Mouse (Mus musculus) CH12.LX (cell line): ENCODE results near the gene Mum1. TPM values are rescaled to one million over a fixed set of nuclear protein-coding genes. Genes with fewer than 3 reads are reported as not detected.

Source experiments
- DNase-seq: peaks from one replicate; pipeline ENCODE4 v3.0.0-alpha.2; 2013; ENCODE audit errors: extremely low read depth
- H3K27ac ChIP-seq: 2 replicates; pipeline ENCODE4 v1.5.1; 2012; ENCODE audit warnings: low read depth, mild to moderate bottlenecking, control low read depth, moderate library complexity; ENCODE audit not compliant: insufficient read depth
- H3K27me3 ChIP-seq: replicated peaks from 2 replicates; pipeline ENCODE3; 2012; ENCODE audit warnings: inconsistent platforms
- H3K36me3 ChIP-seq, 2 experiments: replicated peaks in 1 of 2; 2 replicates each; pipeline versions ENCODE3 to v1.6.1; 2012; ENCODE audit warnings: inconsistent platforms in 1 of 2, low read length in 1 of 2, mild to moderate bottlenecking in 1 of 2, mixed read lengths in 1 of 2, moderate library complexity in 1 of 2; ENCODE audit not compliant: control insufficient read depth in 1 of 2, insufficient read depth in 1 of 2
- H3K4me1 ChIP-seq, 2 experiments: 2 replicates each; pipeline ENCODE4 v1.6.1; 2012; ENCODE audit warnings: inconsistent platforms in 1 of 2, moderate library complexity in 1 of 2; ENCODE audit not compliant: insufficient read depth in 2 of 2, control insufficient read depth in 1 of 2
- H3K4me2 ChIP-seq: 2 replicates; pipeline ENCODE4 v1.6.1; 2012; ENCODE audit warnings: low read depth, mild to moderate bottlenecking, control low read depth; ENCODE audit not compliant: poor library complexity, insufficient read depth, severe bottlenecking
- H3K4me3 ChIP-seq, 3 experiments: fragments of 150-350 bp in 1 of 3; sonication (generic) in 1 of 3; replicated peaks in 1 of 3; 2 replicates each; pipeline versions ENCODE3 to v1.5.1; 2011 to 2012; ENCODE audit warnings: low read depth in 2 of 3, low read length in 2 of 3, mild to moderate bottlenecking in 2 of 3, moderate library complexity in 2 of 3, control low read depth in 1 of 3, improper control_type of control experiment in 1 of 3, inconsistent platforms in 1 of 3, mixed read lengths in 1 of 3; ENCODE audit not compliant: poor library complexity in 1 of 3
- H3K79me2 ChIP-seq: replicated peaks from 2 replicates; pipeline ENCODE4 v1.6.1; 2012; ENCODE audit warnings: mild to moderate bottlenecking, moderate library complexity; ENCODE audit not compliant: control insufficient read depth, poor library complexity, insufficient read depth, severe bottlenecking; ENCODE audit errors: extremely low read depth
- H3K9ac ChIP-seq: 2 replicates; pipeline ENCODE4 v1.6.1; 2012; ENCODE audit warnings: low read depth, mild to moderate bottlenecking, control low read depth, moderate library complexity; ENCODE audit not compliant: insufficient read depth
- H3K9me3 ChIP-seq: replicated peaks from 2 replicates; pipeline ENCODE3; 2012; ENCODE audit warnings: low read length, inconsistent platforms, mixed read lengths
- CHD1 ChIP-seq: IDR thresholded peaks from 2 replicates; pipeline ENCODE4 v1.6.1; 2012; ENCODE audit warnings: low read depth, low read length, improper control_type of control experiment, inconsistent platforms
- E2F4 ChIP-seq: IDR thresholded peaks from 2 replicates; pipeline ENCODE4 v1.6.1; 2011; ENCODE audit warnings: low read depth, low read length, improper control_type of control experiment; ENCODE audit not compliant: insufficient replicate concordance
- EP300 ChIP-seq: IDR thresholded peaks from 2 replicates; pipeline ENCODE4 v1.6.1; 2011; ENCODE audit warnings: low read length, improper control_type of control experiment
- JUND ChIP-seq: conservative IDR thresholded peaks from 2 replicates; pipeline ENCODE4 v1.6.1; 2011; ENCODE audit warnings: low read depth, low read length, improper control_type of control experiment
- KAT2A ChIP-seq: IDR thresholded peaks from 2 replicates; pipeline ENCODE4 v1.6.1; 2012; ENCODE audit warnings: low read length, improper control_type of control experiment, inconsistent platforms; ENCODE audit not compliant: insufficient replicate concordance
- MAFK ChIP-seq: IDR thresholded peaks from 2 replicates; pipeline ENCODE4 v1.6.1; 2011; ENCODE audit warnings: low read length, improper control_type of control experiment; ENCODE audit not compliant: insufficient replicate concordance
- MYC ChIP-seq: IDR thresholded peaks from 2 replicates; pipeline ENCODE4 v1.6.1; 2011; ENCODE audit warnings: low read depth, mild to moderate bottlenecking, improper control_type of control experiment, low read length
- NELFE ChIP-seq: IDR thresholded peaks from 2 replicates; pipeline ENCODE4 v1.6.1; 2011; ENCODE audit warnings: low read depth, low read length, improper control_type of control experiment
- NRF1 ChIP-seq: IDR thresholded peaks from 2 replicates; pipeline ENCODE4 v1.6.1; 2014; ENCODE audit warnings: low read depth, mild to moderate bottlenecking, inconsistent platforms, low read length, improper control_type of control experiment, moderate library complexity
- PAX5 ChIP-seq: IDR thresholded peaks from 2 replicates; pipeline ENCODE4 v1.6.1; 2012; ENCODE audit warnings: low read length, inconsistent platforms, mixed read lengths
- POLR2A ChIP-seq: IDR thresholded peaks from 2 replicates; pipeline ENCODE4 v1.6.1; 2011; ENCODE audit warnings: low read depth, mild to moderate bottlenecking, improper control_type of control experiment, low read length
- POLR2AphosphoS2 ChIP-seq: IDR thresholded peaks from 2 replicates; pipeline ENCODE4 v1.6.1; 2011; ENCODE audit warnings: low read depth, low read length, improper control_type of control experiment
- RCOR1 ChIP-seq: conservative IDR thresholded peaks from 2 replicates; pipeline ENCODE4 v1.6.1; 2012; ENCODE audit warnings: low read depth, mild to moderate bottlenecking, inconsistent platforms, low read length, improper control_type of control experiment
- SMC3 ChIP-seq: IDR thresholded peaks from 2 replicates; pipeline ENCODE4 v1.6.1; 2011; ENCODE audit warnings: low read depth, low read length, improper control_type of control experiment
- UBTF ChIP-seq: IDR thresholded peaks from 2 replicates; pipeline ENCODE4 v1.6.1; 2012; ENCODE audit warnings: low read depth, mild to moderate bottlenecking, inconsistent platforms, low read length, improper control_type of control experiment, moderate library complexity
- ZMIZ1 ChIP-seq: IDR thresholded peaks from 2 replicates; pipeline ENCODE4 v1.6.1; 2012; ENCODE audit warnings: low read depth, mild to moderate bottlenecking, inconsistent platforms, low read length, improper control_type of control experiment
- ZNF384 ChIP-seq: IDR thresholded peaks from 2 replicates; pipeline ENCODE4 v1.6.1; 2012; ENCODE audit warnings: low read depth, low read length, improper control_type of control experiment, inconsistent platforms
- dilution Hi-C: fragments of 300-500 bp; cut with MboI; formaldehyde crosslinking; loops from 2 replicates; pipeline ENCODE4 v1.14.3; 2020; ENCODE audit warnings: low sequenced_read_pairs; ENCODE audit not compliant: extremely low pct_unique_long_range_greater_than_20kb, extremely low pct_ligation_motif_present
- in situ Hi-C: fragments of 300-500 bp; cut with MboI; formaldehyde crosslinking; loops from 3 replicates; pipeline ENCODE4 v1.14.3; 2019; ENCODE audit warnings: low sequenced_read_pairs, low pct_ligation_motif_present, low pct_unique_long_range_greater_than_20kb, mixed read lengths
- polyA plus RNA-seq: library from polyadenylated mRNA; unstranded; fragments of >175 nt; gene quantifications from 2 replicates; pipeline ENCODE4 v1.2.1, GENCODE M21; 2012; ENCODE audit warnings: low read depth; ENCODE audit not compliant: insufficient read length
- total RNA-seq, 2 experiments: library from RNA; depleted of rRNA; stranded (reverse); fragments of 300-350 nt in 1 of 2; fragments of >200 nt in 1 of 2; gene quantifications; 2 replicates each; pipeline ENCODE4 v1.2.3; 2012 to 2014

Mum1 gene
- total and polyA plus RNA-seq, 3 experiments: 22.9 to 35.6 (median 25.1) TPM

DNA sequence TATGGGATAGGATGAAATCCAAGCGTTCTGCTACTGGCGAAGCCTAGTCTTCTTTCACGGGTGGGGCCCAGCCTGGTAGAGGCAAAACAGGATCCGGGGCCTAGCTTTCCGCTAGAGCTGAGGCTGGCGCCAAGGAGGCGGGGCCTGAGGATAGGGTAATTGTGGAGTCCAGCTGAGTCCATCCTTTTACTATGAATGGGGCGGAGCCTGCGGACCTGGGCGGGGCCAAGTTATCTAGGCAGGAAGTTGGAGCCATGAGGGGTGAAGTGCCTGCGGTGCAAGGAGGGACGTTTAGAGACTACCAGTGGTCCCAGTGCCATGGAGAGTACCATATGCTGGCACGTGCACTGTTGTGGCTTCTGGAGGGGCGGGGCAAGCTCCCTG, 35.3 kb downstream of the Mum1 start (continued):
- no peak for TF ChIP-seq MAFK
- no peak for TF ChIP-seq CHD1
- no peak for TF ChIP-seq SMC3
- TF ChIP-seq MYC: peak; percentile 91
- TF ChIP-seq POLR2A: peak; percentile 85
- TF ChIP-seq PAX5: no peak

DNA sequence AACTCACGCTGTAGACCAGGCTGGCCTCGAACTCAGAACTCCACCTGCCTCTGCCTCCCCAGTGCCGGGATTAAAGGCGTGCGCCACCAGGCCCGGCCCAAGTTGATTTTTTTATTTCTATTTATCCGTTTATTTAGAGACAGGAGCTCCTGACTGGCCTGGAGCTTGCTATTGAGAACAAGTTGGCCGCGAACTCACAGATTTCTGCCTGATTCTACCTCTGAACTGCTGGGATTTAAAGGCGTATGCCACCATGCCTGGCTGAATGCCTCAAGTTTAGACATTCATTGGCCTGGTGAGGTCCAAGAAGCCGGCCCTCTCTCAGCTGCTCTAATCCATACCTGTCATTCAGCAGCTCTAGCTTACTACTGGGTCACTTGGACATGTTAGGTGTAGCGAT, 35.9 kb downstream of the Mum1 start:
- Histone ChIP-seq H3K36me3 (peaks cover 19 to 30% of the 10 kb centered on the region in 2 experiments), H3K4me1 (peaks cover 7 to 36% of the 10 kb centered on the region in 2 experiments), H3K4me2 (peak overlapping the region; percentile 48), H3K9me3 (no peaks in the 10 kb centered on the region), H3K79me2 (peaks cover 23% of the 10 kb centered on the region)
- in situ Hi-C loops: no loop called here
- TF ChIP-seq ZNF384: 0 out of 2 replicates have a peak, but pooled peaks have one; percentile 1
- no peak for TF ChIP-seq ZMIZ1
- TF ChIP-seq POLR2AphosphoS2: no peak
- TF ChIP-seq, all 38 proteins: peak for 1
- Histone ChIP-seq H3K27me3 (no peaks in the 10 kb centered on the region), H3K27ac (no peak overlapping the region), H3K4me3 (peak overlapping the region; percentile 40 to 73 (median 68)), H3K9ac (peak overlapping the region; percentile 45; the same call in 1 of the 2 replicates)
- dilution Hi-C loops: no loop called here
- no peak for DNase-seq

DNA sequence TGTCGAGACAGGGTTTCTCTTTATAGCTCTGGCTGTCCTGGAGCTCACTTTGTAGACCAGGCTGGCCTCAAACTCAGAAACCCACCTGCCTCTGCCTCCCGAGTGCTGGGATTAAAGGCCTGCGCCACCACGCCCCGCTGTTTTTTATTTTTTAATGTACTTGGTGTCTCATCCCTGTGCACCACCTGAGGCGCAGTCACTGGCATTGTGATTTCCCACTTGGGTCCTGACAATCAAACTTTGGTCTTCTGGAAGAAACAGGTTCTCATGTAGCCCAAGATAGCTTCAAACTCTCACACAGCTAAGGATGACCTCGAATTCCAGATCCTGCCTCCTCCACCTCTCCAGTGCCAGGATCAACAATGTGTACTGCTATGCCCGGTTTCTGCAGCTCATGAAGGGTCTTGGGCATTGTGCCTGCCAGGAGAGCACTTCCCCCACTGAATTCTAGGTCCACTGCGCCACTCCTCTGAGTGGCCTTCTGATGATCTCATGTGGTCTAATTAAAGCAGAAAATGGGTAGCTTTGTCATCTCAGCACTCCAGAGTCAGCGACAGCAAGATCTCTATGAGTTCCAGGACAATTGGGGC, 36.6 kb downstream of the Mum1 start:
- no peak overlapping the region for H3K4me3 ChIP-seq
- in situ Hi-C loops (no loop called here), dilution Hi-C loops (no loop called here)
- DNase-seq: no peak
- peaks cover 11 to 42% of the 10 kb centered on the region in 2 experiments for H3K4me1 ChIP-seq
- TF ChIP-seq KAT2A (no peak), EP300 (no peak), JUND (no peak), PAX5 (no peak), NRF1 (no peak), NELFE (no peak), ZMIZ1 (no peak), E2F4 (no peak), RCOR1 (no peak), MAFK (no peak), UBTF (no peak)
- H3K79me2 ChIP-seq: peaks cover 30% of the 10 kb centered on the region
- no peak overlapping the region for H3K4me2 ChIP-seq
- no peak overlapping the region for H3K9ac ChIP-seq
- H3K9me3 ChIP-seq: no peaks in the 10 kb centered on the region
- no peak overlapping the region for H3K27ac ChIP-seq
- peaks cover 19 to 31% of the 10 kb centered on the region in 2 experiments for H3K36me3 ChIP-seq
- no peaks in the 10 kb centered on the region for H3K27me3 ChIP-seq
